Mouse (Mus musculus): ENCODE measurements around the gene Atf3. TPM values are rescaled to one million over a fixed set of nuclear protein-coding genes. Genes with fewer than 3 reads are reported as not detected.

Gene Atf3
- polyA plus RNA-seq, 1 experiment from 2014 or later, result 8.2 TPM

DNA sequence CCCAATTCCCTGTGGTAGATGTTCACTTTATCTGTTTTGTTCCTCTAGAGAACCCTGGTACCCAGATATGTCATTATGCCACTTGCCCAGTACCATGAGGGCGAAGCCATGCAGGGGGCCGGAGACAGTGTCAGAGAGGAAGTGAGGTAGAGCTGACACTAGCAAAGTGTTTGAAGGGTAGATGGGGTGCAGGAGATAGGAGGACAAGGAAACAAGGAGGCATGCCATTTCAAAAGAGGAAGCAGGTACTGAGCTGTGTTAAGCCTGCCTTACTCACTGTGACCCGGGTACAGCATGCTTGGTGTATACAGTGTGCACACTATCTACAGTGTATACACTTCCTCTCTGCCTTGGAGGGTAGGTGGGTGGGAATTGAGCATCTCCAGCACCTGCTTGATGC is 32.1 kb upstream of the Atf3 start:
- DNase-seq (ENCODE audit: low spot score) (peak; percentile 24), ATAC-seq (no peak)
- Histone ChIP-seq H3K4me3 (ENCODE audit: low read depth, low read length) (no peak overlapping the region), H3K27ac (ENCODE audit: low read length) (no peak overlapping the region), H3K27me3 (replicated peaks; ENCODE audit: insufficient read depth, low read length) (no peaks in the 10 kb centered on the region), H3K4me1 (ENCODE audit: insufficient read depth, low read depth, low read length) (no peaks in the 10 kb centered on the region), H3K4me2 (replicated peaks; ENCODE audit: low read depth, low read length) (no peak overlapping the region), H3K9ac (replicated peaks; ENCODE audit: low read depth) (no peak overlapping the region), H3K36me3 (ENCODE audit: insufficient read depth, low read length) (no peaks in the 10 kb centered on the region), H3K9me3 (ENCODE audit: low read length) (no peaks in the 10 kb centered on the region)
- WGBS, result 77% methylated on average over 3 of the region's 3 CpGs
- no peak for TF ChIP-seq EP300 (IDR thresholded peaks at IDR 0.05)

DNA sequence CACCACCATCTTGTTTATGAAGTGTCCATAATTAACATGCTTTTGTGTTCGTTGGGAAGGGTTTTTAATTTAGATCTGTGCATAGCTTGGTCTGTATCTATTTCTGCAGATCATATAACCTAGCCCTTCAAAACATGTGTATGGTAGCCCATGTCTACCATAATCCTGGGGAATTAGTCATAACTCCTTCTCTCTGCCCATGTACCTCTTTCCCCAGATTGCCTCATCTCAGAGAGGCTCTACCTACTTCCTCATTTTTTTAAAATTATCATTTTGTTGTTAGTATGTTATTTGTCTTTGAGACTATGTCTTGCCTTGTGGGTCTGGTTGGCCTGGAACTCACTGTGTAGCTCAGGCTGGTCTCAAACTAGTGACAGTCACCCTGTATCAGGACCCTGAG is 30.6 kb upstream of the Atf3 start:
- Histone ChIP-seq H3K4me2 (replicated peaks; ENCODE audit: low read depth, low read length) (no peak overlapping the region), H3K27me3 (replicated peaks; ENCODE audit: insufficient read depth, low read length) (no peaks in the 10 kb centered on the region), H3K36me3 (ENCODE audit: insufficient read depth, low read length) (no peaks in the 10 kb centered on the region), H3K4me1 (ENCODE audit: insufficient read depth, low read depth, low read length) (no peaks in the 10 kb centered on the region), H3K4me3 (ENCODE audit: low read depth, low read length) (no peak overlapping the region), H3K27ac (ENCODE audit: low read length) (no peak overlapping the region), H3K9me3 (ENCODE audit: low read length) (no peaks in the 10 kb centered on the region), H3K9ac (replicated peaks; ENCODE audit: low read depth) (no peak overlapping the region)
- DNase-seq (ENCODE audit: low spot score) (no peak), ATAC-seq (no peak)
- TF ChIP-seq EP300 (IDR thresholded peaks at IDR 0.05) (no peak), CTCF (IDR thresholded peaks at IDR 0.05) (no peak)
- 69% methylated on average over 1 of the region's 1 CpGs for WGBS

DNA sequence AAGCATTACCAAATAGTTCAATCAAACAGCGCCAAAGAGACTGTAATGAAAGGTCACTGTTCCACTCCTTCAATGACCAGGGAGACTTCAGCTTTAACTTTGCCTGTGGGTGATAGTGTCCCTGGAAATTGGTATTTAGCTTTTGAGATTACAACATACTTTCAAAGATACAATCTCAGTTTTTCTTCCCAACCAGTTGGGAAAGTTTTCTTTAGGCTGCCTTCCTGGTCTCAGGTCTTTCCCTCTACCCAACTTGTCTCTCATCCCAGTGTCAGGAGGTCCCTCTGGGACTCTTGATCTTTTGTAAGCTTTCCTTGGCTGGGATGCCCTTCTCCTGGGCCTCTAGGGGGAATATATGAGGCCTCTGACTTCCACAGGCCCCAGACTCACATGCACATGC is 29.7 kb upstream of the Atf3 start:
- Histone ChIP-seq H3K4me3 (ENCODE audit: low read depth, low read length) (no peak overlapping the region), H3K4me1 (ENCODE audit: insufficient read depth, low read depth, low read length) (no peaks in the 10 kb centered on the region), H3K4me2 (replicated peaks; ENCODE audit: low read depth, low read length) (no peak overlapping the region), H3K9ac (replicated peaks; ENCODE audit: low read depth) (no peak overlapping the region), H3K27me3 (replicated peaks; ENCODE audit: insufficient read depth, low read length) (no peaks in the 10 kb centered on the region), H3K36me3 (ENCODE audit: insufficient read depth, low read length) (no peaks in the 10 kb centered on the region), H3K9me3 (ENCODE audit: low read length) (no peaks in the 10 kb centered on the region), H3K27ac (ENCODE audit: low read length) (no peak overlapping the region)
- WGBS, result 96% methylated on average over 1 of the region's 1 CpGs
- no peak for DNase-seq (ENCODE audit: low spot score)
- no peak for TF ChIP-seq EP300 (IDR thresholded peaks at IDR 0.05)
- no peak for TF ChIP-seq CTCF (IDR thresholded peaks at IDR 0.05)
- no peak for ATAC-seq

DNA sequence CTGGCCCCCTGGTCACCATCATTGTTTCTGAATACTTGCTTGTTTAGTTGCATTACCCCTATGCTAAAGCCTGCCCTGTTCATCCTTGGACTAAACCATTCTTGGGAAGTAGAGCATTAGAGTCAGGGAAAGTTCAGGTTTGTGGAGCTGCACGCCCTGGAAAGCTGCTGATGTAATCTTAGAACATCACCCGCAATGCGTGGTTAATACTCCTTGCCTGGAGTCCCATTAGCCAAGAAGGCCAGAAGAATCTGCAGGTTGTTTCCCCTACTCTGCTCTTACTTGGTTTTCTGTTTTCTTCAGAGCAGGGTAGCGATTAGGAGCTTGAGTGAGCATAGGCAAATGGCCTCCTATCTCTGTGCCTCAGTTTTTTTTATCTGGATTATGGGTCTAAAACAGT is 26.0 kb upstream of the Atf3 start:
- no peak for TF ChIP-seq CTCF (IDR thresholded peaks at IDR 0.05)
- no peak for TF ChIP-seq EP300 (IDR thresholded peaks at IDR 0.05)

DNA sequence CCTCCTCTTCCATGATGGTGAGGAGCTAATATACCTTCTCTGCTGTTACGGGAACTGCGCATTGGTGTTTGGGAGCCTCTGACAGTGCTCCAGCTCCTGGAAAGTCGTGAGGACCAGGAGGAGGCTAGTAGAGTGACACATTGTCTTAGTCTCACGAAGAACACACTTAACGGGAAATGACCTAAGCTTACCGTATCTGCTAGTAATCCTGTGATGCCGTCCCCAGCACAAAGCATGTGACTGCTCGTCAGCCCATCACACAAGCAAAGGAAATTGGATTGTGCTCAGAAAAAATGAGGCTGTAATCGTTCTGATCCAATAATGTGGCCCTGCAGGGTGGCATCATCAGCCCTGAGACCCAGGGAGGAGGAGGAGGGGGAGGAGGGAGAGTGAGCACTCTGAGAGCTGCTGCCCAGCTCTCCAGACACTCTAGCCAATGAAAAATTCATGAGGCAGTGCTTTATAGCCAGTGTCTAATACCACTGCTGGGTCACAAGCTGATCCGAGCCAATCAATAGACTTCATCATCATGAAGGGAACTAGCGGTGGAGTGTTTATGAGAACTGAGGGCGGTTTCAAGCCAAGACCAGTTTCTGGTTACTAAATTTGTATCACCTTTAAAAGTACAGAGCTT is 24.3 kb upstream of the Atf3 start:
- TF ChIP-seq EP300 (IDR thresholded peaks at IDR 0.05), result no peak
- TF ChIP-seq CTCF (IDR thresholded peaks at IDR 0.05), result no peak
- Histone ChIP-seq H3K4me1 (ENCODE audit: insufficient read depth, low read depth, low read length) (no peaks in the 10 kb centered on the region), H3K4me2 (replicated peaks; ENCODE audit: low read depth, low read length) (no peak overlapping the region), H3K27ac (ENCODE audit: low read length) (no peak overlapping the region), H3K4me3 (ENCODE audit: low read depth, low read length) (no peak overlapping the region), H3K36me3 (ENCODE audit: insufficient read depth, low read length) (no peaks in the 10 kb centered on the region), H3K9me3 (ENCODE audit: low read length) (no peaks in the 10 kb centered on the region), H3K9ac (replicated peaks; ENCODE audit: low read depth) (no peak overlapping the region), H3K27me3 (replicated peaks; ENCODE audit: insufficient read depth, low read length) (no peaks in the 10 kb centered on the region)
- no peak for DNase-seq (ENCODE audit: low spot score)
- WGBS, result 71% methylated on average over 12 of the region's 12 CpGs
- no peak for ATAC-seq

More for the DNA sequence above, 26.0 kb upstream of the Atf3 start:
- Histone ChIP-seq H3K9ac (replicated peaks; ENCODE audit: low read depth) (no peak overlapping the region), H3K36me3 (ENCODE audit: insufficient read depth, low read length) (no peaks in the 10 kb centered on the region), H3K27me3 (replicated peaks; ENCODE audit: insufficient read depth, low read length) (no peaks in the 10 kb centered on the region), H3K4me2 (replicated peaks; ENCODE audit: low read depth, low read length) (no peak overlapping the region), H3K9me3 (ENCODE audit: low read length) (no peaks in the 10 kb centered on the region), H3K4me3 (ENCODE audit: low read depth, low read length) (no peak overlapping the region), H3K4me1 (ENCODE audit: insufficient read depth, low read depth, low read length) (no peaks in the 10 kb centered on the region), H3K27ac (ENCODE audit: low read length) (no peak overlapping the region)
- no peak for DNase-seq (ENCODE audit: low spot score)
- no peak for ATAC-seq
- WGBS, result 94% methylated on average over 4 of the region's 4 CpGs

DNA sequence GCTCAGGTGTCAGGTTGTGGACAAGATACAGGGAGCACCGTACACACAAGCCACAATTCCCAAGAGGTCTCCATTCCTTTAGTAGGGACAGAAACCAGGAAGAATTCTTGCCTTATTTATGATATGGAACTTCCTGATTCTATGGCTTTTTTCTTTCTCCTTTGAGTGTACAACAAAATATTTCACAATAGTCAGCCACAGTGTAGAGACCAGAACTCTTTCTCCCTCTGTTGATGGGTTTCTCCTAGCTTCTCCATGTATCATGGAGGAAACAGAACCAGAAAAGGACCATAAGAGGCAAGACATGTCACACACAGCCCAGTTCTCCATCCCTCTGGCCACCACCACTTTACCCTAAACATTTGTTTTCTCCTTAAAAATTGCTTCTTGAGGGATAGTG is 23.7 kb upstream of the Atf3 start:
- no peak for TF ChIP-seq EP300 (IDR thresholded peaks at IDR 0.05)
- no peak for TF ChIP-seq CTCF (IDR thresholded peaks at IDR 0.05)
- Histone ChIP-seq H3K4me3 (ENCODE audit: low read depth, low read length) (no peak overlapping the region), H3K27me3 (replicated peaks; ENCODE audit: insufficient read depth, low read length) (no peaks in the 10 kb centered on the region), H3K36me3 (ENCODE audit: insufficient read depth, low read length) (no peaks in the 10 kb centered on the region), H3K4me1 (ENCODE audit: insufficient read depth, low read depth, low read length) (no peaks in the 10 kb centered on the region), H3K27ac (ENCODE audit: low read length) (no peak overlapping the region), H3K4me2 (replicated peaks; ENCODE audit: low read depth, low read length) (no peak overlapping the region), H3K9ac (replicated peaks; ENCODE audit: low read depth) (no peak overlapping the region), H3K9me3 (ENCODE audit: low read length) (no peaks in the 10 kb centered on the region)
- 77% methylated on average over 1 of the region's 1 CpGs for WGBS
- DNase-seq (ENCODE audit: low spot score) (no peak), ATAC-seq (no peak)

DNA sequence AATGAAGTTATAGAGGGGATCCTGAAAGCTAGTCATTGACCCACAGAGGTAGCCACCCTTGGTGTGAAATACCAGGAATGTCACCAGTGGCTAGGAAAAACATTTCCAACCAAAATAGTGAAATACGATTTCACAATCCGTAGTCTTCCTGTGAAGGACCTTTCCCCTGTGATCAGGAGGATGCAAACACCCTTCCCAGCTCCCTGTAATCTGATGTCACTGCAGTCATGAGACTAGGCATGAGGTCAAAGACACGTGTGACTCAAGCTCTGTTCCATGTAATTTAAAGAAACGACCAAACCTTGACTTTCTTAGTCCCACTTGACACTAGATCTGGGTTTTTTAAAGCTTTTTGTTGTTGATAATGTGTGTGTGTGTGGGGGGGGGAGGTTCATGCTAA is 21.8 kb upstream of the Atf3 start:
- TF ChIP-seq CTCF (IDR thresholded peaks at IDR 0.05) (no peak), EP300 (IDR thresholded peaks at IDR 0.05) (no peak)
- Histone ChIP-seq H3K27me3 (replicated peaks; ENCODE audit: insufficient read depth, low read length) (no peaks in the 10 kb centered on the region), H3K27ac (ENCODE audit: low read length) (no peak overlapping the region), H3K4me1 (ENCODE audit: insufficient read depth, low read depth, low read length) (no peaks in the 10 kb centered on the region), H3K4me3 (ENCODE audit: low read depth, low read length) (no peak overlapping the region), H3K9me3 (ENCODE audit: low read length) (no peaks in the 10 kb centered on the region), H3K9ac (replicated peaks; ENCODE audit: low read depth) (no peak overlapping the region), H3K36me3 (ENCODE audit: insufficient read depth, low read length) (no peaks in the 10 kb centered on the region), H3K4me2 (replicated peaks; ENCODE audit: low read depth, low read length) (no peak overlapping the region)
- whole genome bisulfite sequencing, result 80% methylated on average over 4 of the region's 4 CpGs
- no peak for DNase-seq (ENCODE audit: low spot score)
- no peak for ATAC-seq

All from lung, postnatal 0 days (tissue).